Mouse (Mus musculus) B cell, adult 2 months (primary cell): ENCODE measurements around the gene Prrc2b.

Experiments used
- DNase-seq, 2 experiments: peaks; one replicate each; pipeline ENCODE4 v3.0.0; 2022

Gene Prrc2b

DNA sequence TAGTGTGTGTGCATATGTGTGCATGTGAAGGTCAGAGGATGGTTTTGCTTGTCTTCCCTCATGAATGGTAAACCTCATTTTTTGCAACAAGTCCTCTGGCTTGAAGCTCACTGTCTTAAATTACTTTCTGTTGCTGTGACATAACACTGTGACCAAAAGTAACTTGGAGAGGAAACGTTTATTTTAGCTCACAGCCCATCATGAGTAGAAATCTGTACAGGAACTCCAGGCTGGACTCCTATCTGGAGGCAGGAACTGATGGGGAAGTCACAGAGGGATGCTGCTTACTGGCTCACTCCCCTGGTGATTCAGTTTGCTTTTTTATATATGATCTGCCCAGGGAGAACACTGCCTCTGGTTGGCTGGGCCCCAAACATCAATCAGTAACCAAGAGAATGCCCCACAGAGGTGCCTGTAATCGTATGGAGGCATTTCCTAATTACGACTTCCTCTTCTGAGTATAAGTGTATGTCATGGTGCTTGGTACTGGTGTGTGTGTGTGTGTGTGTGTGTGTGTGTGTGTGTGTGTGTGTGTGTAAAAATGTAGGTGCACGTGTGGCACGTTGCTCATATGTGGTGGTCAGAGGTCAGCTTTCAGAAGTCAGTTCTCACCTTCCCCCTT lies 38.3 kb downstream of the Prrc2b start:
- DNase-seq, result no peak

DNA sequence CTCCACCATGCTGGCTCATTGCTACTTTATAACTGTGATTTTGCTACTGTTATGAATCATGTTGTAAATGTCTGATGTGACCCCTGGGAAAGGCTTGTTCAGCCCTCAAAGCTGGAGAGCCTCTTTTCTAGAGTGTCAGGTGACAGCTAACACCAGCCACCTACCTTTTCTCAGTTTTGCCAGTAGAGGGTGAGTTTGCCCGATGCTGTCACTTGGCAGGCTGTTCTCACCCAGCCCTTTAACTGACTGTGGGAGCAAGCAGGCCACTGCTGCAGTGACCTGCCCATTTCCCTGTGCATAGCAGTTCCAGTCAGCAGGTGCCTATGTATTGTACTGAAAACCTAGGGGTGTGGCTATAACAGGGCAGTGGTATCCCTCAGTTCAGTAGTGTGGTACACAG lies 39.7 kb downstream of the Prrc2b start:
- DNase-seq, result no peak

DNA sequence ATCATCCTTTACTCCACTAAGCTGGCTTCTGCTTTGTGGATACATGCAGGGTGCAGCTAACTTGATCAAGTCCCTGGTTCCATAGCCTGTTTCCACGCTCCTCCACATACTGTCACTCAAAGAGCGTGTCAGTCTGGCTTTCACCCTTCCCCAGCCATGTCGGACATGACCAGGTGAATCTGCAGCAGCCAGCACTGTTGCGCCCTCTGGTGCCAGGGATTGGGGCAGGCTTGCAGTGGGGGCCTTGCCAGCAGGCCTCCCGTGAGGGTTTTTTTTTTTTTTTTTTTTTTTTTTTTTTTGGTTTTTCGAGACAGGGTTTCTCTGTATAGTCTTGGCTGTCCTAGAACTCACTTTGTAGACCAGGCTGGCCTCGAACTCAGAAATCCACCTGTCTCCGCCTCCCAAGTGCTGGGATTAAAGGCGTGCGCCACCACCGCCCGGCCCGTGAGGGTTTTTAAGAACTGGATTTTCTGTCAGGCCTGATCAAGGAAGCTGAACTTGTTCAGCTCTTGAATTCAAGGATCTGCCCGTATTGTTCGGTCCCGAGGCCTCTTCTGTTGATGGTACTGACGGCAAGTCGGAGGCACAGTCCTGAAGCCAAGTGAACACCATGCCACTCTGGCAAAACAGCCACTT lies 41.1 kb downstream of the Prrc2b start:
- peak; percentile 69 to 71 for DNase-seq

DNA sequence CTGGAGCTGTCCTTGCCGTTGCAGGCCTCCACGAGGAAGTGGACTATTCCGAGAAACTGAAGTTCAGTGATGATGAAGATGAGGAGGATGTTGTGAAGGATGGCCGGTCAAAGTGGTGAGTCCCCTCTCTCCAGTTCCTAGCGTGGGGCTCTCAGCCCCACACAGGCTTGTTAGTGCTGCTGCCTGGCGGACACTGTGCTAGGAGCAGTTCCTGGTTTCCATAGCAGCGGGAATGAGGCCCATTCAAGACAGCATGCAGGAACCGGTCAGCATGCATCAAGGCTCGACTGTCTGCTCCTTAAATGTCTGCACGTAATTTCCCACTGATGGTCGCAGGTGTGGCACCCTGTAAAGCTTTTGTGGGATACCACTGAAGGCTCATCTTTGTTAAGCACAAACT lies 48.1 kb downstream of the Prrc2b start:
- no peak for DNase-seq

DNA sequence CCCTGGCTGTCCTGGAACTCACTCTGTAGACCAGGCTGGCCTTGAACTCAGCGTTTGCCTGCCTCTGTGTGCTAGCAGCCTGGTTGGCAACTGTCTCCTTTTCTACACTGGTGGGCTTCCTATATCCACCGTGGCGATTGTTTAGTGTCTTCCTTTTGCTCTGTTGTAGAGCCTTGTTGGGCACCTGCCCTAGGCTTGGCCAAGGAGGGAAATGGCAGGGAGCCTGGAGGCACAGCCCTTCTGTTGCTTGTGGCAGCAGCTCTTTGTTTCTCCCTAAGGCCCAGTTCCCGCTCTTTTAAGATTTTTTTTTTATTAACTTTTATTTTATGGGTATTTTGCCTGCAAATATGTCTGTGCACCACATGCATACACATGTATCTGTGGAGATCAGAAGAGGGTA lies 49.2 kb downstream of the Prrc2b start:
- no peak for DNase-seq

DNA sequence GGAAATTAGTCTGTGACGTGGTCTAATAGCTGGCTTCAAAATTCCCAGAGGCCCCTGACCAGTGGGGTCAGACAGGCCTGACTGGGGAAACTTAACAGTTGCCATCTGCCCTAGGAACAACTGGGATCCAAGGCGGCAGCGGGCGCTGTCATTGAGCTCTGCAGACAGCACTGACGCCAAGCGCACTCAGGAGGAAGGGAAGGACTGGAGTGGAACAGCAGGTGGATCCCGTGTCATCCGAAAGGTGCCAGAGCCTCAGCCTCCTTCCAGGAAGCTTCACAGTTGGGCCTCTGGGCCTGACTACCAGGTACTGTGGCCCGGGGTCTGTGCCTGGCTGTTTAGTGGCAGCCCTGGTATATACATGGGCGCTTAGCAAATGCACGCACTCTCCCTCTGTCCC lies 49.8 kb downstream of the Prrc2b start:
- DNase-seq, result no peak

DNA sequence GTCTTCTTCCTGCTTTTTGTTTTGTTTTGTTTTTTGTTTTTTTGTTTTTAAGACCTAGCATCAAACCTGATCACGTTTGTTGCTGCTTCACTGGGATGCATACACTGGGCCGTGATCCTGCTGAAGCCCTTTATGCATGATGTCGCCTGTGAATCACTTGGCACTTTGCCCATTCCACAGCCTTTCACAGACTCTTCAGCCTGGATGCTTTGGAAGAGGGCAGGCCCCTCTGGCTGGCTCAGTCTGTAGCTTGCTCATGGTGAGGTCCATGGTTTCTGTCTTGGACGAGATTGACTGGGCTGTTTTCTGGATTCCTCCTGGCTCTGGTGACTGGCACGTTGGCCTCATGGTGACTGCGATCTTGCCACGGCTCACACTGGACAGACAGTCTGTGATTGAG lies 50.6 kb downstream of the Prrc2b start:
- DNase-seq, result no peak

DNA sequence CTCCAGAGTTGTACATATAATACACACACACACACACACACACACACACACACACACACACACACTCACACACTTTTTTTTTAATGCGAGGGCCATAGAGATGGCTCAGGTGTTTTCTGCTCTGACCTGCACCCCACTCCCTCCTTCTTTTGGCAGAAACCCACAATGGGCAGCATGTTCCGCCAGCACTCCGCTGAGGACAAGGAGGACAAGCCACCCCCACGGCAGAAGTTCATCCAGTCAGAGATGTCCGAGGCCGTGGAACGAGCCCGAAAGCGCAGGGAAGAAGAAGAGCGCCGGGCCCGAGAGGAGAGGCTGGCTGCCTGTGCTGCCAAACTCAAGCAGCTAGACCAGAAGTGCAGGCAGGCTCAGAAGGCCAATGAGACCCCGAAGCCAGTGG lies 53.0 kb downstream of the Prrc2b start:
- DNase-seq, result no peak

DNA sequence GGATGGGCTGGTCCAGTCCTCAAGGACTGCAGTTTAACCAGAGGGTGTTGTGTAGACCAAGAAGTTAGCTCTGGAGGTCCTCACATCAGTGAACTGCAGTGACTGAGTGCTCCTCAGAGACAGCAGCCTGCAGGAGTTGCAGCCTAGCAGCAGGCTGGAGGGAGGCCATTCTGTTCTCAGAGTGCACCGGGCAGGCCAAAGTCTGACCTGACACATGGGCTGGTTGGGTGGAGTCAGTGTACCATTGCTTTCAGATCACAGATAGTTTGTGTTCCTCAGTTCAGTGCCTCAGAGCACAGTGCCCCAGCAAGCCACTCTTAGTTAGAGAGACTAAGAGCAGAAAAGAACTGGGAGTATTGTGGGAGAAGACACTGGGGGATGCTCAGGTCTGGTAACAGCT lies 56.8 kb downstream of the Prrc2b start:
- no peak for DNase-seq

DNA sequence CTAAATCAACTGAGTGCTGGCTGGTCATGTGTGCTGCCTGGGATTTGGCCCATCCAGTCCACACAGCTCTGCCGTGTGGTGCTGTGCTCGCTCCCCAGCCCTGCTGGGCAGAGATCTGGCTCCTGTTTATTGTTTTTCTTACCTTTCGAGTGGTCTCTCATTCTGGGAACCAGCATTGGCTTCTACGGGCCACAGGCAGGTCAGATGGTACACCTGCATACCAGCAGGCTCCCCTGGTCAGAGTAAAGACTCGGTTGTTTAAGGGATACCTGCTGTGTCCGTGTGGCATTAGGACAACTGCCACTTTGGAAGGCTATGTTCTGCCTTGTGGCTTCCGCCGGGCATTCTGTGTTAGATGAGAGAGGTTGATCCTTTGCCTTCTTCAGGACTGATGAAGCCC lies 60.8 kb downstream of the Prrc2b start:
- no peak for DNase-seq

DNA sequence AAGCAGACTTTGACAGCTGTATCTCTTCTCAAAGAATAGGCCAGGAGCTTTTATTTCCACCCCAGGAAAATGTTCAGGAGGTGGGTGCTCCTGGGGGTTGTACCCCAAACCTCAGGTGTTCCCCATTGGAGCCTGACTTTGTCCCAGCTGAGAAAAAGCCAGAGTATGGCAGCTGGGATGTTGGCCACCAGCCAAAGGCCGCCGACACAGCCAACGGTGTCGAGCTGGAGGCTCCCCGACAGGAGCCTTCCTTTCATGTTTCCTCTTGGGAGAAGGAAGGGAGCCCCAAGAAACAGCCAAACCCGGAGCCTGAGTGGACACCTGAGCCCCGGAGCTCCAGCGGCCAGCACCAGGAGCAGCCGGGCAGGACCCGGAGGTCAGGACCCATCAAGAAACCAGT lies 62.1 kb downstream of the Prrc2b start:
- no peak for DNase-seq

DNA sequence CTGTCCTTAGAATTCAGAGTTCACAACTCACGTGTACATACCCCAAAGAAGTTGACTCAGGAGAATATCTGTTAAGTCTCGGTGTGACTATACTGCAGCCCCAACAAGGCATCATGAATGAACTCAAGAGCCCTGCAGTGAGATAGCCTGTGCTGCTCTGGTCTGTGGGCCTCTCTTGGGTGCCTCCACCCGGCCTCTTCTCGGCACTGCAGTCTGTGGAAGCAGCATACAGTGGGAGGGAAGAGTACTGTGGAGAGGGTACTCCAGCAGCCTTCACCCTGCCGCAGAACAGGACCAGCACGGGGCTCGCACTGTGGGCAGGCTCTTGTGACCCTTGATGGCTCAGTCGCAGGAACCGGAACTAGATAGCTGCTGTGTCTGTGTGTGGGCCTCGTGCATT lies 64.7 kb downstream of the Prrc2b start:
- no peak for DNase-seq

DNA sequence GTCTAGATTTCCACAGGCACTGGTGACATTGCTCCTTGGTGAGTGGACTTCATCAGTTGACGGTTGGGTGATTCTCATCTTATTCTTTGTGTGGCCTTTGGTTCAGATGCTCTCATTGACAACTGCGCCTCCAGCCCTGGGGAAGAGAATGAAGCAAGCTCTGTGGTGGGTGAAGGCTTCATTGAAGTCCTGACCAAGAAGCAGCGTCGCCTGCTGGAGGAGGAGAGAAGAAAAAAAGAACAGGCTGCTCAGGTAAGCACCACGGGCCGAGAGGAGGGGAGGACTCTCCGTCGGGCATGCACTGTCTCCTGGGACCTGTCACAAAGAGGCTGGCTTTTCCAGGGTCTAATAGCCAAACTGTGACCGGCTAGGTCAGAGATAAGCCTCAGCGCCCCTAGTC lies 65.6 kb downstream of the Prrc2b start:
- DNase-seq, result no peak

DNA sequence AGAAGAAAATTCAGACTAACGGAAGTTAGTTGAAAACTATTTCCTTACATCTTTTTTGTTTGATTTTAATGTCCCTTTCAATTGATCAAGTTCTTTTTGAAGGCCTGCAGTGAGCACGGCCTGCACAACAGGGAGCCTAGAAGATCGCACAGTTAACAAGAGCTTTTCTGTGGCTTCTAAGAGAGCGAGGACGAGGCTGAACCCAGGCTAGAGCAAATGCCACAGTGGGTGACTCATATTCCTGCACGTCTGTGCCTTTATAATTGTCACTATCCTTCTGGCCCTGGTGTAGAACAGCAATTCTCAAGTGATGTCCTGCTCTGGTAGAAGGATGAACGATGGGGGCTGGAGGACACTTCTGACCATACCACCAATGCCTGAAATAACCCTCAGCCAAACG lies 66.8 kb downstream of the Prrc2b start:
- no peak for DNase-seq

DNA sequence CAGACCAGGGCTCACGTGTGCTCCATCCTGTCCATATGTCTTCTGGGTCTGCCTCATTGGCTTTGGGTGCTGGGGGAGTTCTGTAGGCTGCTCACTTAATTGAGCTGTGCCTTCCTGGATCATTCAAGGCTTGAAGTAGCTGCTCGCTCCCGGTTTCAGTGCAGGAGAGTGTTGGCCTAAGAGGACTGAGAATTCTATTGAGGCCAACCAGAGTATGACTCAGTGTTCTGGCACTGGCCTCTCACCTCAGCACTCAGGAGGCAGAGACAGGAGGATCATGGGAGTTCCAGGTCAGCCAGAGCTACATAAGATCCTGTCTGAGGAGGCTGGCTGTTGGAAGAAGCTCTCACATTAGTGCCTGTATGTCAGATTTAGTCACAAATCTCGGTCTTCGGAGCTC lies 67.2 kb downstream of the Prrc2b start:
- DNase-seq, result no peak

DNA sequence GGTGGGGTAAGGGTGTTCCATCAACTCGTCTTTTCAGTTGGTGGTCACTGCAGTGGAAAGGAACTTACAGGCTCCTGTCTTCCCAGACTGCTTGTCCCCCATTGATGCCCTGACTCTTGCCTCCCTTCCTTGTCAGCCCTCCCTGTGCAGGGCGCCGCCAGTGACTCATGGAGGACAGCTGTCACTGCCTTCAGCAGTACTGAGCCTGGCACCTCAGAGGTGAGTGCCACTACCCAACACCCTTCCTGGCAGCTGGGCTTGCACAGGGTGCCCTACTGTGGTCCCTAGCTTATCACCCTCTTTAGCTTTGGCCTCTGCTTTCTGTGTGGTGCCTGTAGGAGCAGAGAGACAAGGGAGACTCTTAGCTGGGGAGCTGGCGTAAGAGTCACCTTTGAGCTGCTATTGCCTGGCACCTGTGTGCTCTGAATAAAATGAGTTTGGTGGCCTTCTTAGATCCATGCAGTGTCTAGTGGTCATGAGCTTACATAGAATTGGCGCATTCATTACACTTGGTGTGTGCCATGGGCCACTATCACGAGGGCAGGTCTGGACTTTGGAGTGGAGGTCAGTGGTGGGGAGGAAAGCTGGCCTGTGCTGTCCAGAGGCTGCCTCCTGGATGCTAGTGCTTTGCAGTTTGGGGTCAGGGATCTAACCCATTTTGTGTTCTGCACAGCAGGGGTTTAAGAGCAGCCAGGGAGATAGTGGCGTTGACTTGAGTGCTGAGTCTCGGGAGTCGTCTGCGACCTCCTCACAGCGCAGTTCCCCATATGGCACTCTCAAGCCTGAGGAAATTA lies 67.9 kb downstream of the Prrc2b start:
- DNase-seq, result no peak

DNA sequence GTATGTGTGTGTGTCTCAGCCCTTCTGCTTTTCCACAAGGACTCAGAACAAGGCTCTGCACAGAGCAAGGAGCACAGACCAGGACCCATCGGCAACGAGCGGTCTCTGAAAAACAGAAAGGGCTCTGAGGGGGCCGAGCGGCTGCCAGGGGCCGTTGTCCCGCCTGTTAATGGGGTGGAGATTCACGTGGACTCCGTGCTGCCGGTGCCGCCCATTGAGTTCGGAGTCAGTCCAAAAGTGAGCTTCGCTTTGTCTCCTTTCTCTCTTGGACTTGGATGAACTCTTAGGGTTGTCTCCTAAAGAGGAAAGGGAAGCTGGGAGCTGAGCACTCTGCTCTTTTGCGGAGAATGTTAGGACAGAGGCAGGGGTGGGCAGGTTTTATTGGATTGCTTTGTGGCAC lies 68.6 kb downstream of the Prrc2b start:
- no peak for DNase-seq

DNA sequence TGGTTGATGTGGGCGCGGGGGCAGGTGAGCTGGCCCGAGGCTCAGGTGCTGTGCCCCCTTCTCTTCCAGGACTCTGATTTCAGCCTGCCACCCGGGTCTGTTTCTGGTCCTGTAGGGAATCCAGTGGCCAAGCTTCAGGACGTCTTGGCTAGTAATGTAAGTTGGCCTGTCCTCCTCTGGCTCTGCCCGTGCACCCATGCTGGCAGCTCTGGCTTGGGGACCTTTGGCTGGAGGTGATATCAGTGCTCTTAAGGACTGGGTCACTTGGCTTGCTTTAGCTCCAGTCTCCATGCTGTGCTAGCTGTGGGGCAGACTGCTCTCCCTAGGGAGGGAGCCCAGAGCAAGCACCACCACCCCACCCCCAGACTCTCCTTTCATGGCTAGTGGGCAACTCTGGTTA lies 69.1 kb downstream of the Prrc2b start:
- DNase-seq, result no peak

DNA sequence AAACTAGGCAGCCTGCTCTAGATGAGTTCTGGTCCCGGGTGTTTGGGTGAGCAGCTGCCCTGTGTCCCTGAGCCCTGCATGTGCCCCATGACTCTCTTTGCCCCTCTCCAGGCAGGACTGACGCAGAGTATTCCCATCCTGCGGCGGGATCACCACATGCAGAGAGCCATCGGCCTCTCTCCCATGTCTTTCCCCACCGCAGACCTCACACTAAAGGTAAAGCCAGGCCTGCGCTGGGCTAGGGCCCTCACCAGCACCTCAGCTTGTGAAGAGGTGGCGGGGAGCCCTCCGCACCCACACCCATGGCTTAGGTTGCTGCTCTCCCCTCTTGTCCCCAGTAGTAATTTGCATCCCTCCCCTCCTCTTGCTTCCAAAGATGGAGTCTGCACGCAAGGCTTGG lies 70.1 kb downstream of the Prrc2b start:
- no peak for DNase-seq

DNA sequence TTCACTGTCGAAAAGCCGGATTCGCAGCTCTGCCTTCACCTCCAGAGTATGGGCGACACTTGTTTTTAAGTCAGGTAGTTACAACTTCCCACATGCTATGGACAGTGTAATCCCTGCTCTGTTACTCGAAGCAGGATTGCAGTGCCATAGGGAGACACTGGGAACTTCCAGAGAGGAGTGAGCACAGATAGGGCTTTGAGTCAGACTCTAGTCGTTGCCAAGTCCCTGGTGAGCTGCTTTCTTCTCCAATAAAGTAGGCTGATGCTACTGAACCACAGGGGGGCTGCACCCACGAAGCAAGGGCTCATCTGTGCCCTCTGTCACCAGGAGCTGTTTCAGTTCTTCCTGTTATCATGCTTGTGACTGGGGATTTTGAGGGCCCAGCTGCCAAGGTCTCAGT lies 70.7 kb downstream of the Prrc2b start:
- peak in 1 of 2 experiments; percentile 9 for DNase-seq

DNA sequence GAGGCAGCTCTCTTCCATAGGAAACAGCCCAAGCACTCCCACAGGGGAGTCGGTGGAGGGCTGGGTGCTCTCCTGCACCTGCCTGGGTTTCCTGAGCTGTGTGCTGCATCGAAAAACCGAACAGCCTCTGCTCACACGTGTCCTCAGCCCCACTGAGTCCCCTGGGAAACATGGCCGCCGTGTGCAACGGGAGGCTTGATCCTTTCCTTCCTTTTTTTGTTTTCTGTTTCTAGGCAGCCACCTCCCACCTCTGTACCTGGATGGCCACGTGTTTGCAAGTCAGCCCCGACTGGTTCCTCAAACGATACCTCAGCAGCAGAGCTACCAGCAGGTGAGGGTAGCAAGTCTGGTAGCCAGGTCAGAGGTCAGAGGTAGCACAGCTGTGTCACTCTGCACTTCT lies 71.2 kb downstream of the Prrc2b start:
- DNase-seq, result peak; percentile 48 to 58

DNA sequence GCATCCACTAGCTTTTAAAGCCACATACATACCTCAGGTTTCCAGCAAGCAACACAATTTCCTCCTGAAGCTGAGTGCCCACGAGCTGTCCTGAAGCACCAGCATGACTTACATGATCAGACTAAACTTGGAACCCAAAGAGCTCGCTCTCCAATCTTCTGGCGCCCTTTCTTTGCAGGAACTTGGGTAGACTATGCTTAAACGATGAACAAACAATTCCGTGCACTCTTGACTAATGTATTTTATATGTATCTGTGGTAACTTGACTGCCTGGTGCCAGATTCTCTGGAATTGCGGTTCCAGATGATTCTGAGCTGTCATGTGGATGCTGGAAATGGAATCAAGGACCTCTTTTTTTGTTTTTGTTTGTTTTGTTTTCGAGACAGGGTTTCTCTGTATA lies 84.6 kb downstream of the Prrc2b start:
- no peak for DNase-seq

DNA sequence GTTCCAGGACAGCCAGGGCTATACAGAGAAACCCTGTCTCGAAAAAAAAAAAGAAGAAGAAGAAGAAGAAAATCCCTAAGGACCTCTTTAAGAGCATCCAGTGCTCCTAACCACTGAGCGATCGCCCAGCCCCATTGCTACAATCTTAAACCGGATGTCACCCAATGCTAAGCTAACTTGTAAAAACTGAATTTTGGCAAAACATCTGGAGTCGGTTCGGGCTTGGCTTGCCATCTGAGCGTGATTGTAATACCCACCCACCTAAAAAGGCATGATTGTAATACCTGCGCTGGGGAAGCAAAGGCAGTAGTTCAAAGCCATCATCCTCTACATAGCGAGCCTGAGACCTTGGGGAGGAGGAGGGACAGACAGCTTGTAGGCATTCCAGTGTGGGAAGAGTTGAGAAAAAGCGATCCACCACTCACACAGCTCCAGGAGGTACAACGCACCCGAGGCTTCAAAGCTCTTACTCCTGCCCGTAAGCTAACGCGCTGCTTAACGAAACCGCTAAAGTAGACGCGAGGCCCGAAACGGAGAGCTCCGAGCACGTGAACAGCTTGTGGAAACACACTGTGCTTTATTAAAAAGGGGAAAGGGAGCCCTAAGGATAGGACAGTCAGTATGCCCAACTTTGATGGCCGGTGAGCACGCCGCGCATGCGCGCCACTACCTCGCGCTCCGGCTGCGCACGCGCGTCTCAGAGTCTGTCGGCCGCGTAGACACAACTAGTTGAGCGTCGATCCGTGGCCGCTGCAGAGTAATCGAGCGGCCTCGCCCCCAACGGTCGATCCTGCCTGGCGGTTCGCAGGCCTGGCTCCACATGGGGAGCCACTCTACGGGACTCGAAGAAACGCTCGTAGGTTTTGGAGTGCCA lies 85.2 kb downstream of the Prrc2b start, which contains the start of gene Pomt1:
Gene Pomt1 (plus strand): TSS at position 705 of the 874 bp plus-strand sequence.
- peak; percentile 87 to 89 for DNase-seq
